Mouse (Mus musculus) embryonic facial prominence, embryonic 13.5 days (tissue): ENCODE data around the gene Kctd12b. TPM values are rescaled to one million over a fixed set of nuclear protein-coding genes. Genes with fewer than 3 reads are reported as not detected.

ENCODE experiments used
- ATAC-seq: fragments of 200-750 bp; cut with Nextera tagmentation; 2 replicates; pipeline ENCODE4 v1.8.0; 2017; ENCODE audit warnings: low read depth; ENCODE audit not compliant: insufficient number of reproducible peaks, insufficient read depth, low FRiP score, low TSS enrichment
- H3K27ac ChIP-seq: fragments of 300-500 bp; sonication (generic); 2 replicates; pipeline ENCODE4 v1.5.1; 2015; ENCODE audit warnings: moderate library complexity, mild to moderate bottlenecking, inconsistent platforms
- H3K27me3 ChIP-seq: fragments of 300-500 bp; sonication (generic); 2 replicates; pipeline ENCODE4 v1.6.1; 2015; ENCODE audit warnings: mild to moderate bottlenecking, inconsistent platforms
- H3K36me3 ChIP-seq: fragments of 300-500 bp; sonication (generic); 2 replicates; pipeline ENCODE4 v1.6.1; 2015; ENCODE audit warnings: mild to moderate bottlenecking, inconsistent platforms
- H3K4me1 ChIP-seq: fragments of 300-500 bp; sonication (generic); 2 replicates; pipeline ENCODE4 v1.6.1; 2015; ENCODE audit warnings: inconsistent platforms
- H3K4me2 ChIP-seq: fragments of 300-500 bp; sonication (generic); 2 replicates; pipeline ENCODE4 v1.6.1; 2015; ENCODE audit warnings: moderate library complexity, mild to moderate bottlenecking, inconsistent platforms
- H3K4me3 ChIP-seq: fragments of 300-500 bp; sonication (generic); 2 replicates; pipeline ENCODE4 v1.5.1; 2015; ENCODE audit warnings: mild to moderate bottlenecking, inconsistent platforms
- H3K9ac ChIP-seq: fragments of 300-500 bp; sonication (generic); 2 replicates; pipeline ENCODE4 v1.6.1; 2015; ENCODE audit warnings: mild to moderate bottlenecking, inconsistent platforms
- H3K9me3 ChIP-seq: fragments of 300-500 bp; sonication (generic); 2 replicates; pipeline ENCODE4 v1.6.1; 2016; ENCODE audit warnings: inconsistent platforms
- WGBS: fragments of 180-500 bp; shearing (Covaris S2); methylation state at CpG from one replicate; pipeline ENCODE4 v1.1.7; 2015; ENCODE audit warnings: mixed read lengths; 5-methylcytosine and 5-hydroxymethylcytosine counted together
- polyA plus RNA-seq: library from polyadenylated mRNA; unstranded; fragments of >200 nt; fragmentation: Nextera tagmentation; extraction: Ambion mirVana; gene quantifications from 2 replicates; pipeline ENCODE4 v1.2.1, GENCODE M21; 2015

Gene Kctd12b
- polyA plus RNA-seq, 1 experiment from 2014 or later = 10.4 TPM

- no peaks in the 10 kb centered on the region for H3K36me3 ChIP-seq
These were observed 39.2 kb downstream of the Kctd12b start for GRCm38 (mm10) chrX:153656949-153657348.

GRCm38 (mm10) chrX:153640615-153641014, 55.6 kb downstream of the Kctd12b start:
- no peaks in the 10 kb centered on the region for H3K9me3 ChIP-seq
- no peak overlapping the region for H3K4me3 ChIP-seq
- H3K27me3 ChIP-seq = no peaks in the 10 kb centered on the region
- no peak overlapping the region for H3K4me2 ChIP-seq
- WGBS = 75% methylated on average over 3 of the region's 3 CpGs
- H3K4me1 ChIP-seq = no peaks in the 10 kb centered on the region
- ATAC-seq = no peak
- H3K27ac ChIP-seq = no peak overlapping the region
- H3K36me3 ChIP-seq = no peaks in the 10 kb centered on the region
- H3K9ac ChIP-seq = no peak overlapping the region

More at GRCm38 (mm10) chrX:153656949-153657348, 39.2 kb downstream of the Kctd12b start:
- H3K4me1 ChIP-seq = no peaks in the 10 kb centered on the region
- H3K9me3 ChIP-seq = no peaks in the 10 kb centered on the region
- no peak overlapping the region for H3K4me3 ChIP-seq
- no peaks in the 10 kb centered on the region; the same call in 1 of the 2 replicates for H3K27me3 ChIP-seq
- no peak overlapping the region for H3K27ac ChIP-seq
- H3K9ac ChIP-seq = no peak overlapping the region
- H3K4me2 ChIP-seq = no peak overlapping the region
- WGBS = 52% methylated on average over 3 of the region's 3 CpGs
- ATAC-seq = no peak

- no peak overlapping the region for H3K4me3 ChIP-seq
- no peaks in the 10 kb centered on the region for H3K27me3 ChIP-seq
- no peaks in the 10 kb centered on the region for H3K9me3 ChIP-seq
- no peaks in the 10 kb centered on the region for H3K36me3 ChIP-seq
- no peak overlapping the region for H3K9ac ChIP-seq
- 0% methylated on average over 1 of the region's 1 CpGs for WGBS
- no peaks in the 10 kb centered on the region for H3K4me1 ChIP-seq
- H3K4me2 ChIP-seq = no peak overlapping the region
- no peak for ATAC-seq
- H3K27ac ChIP-seq = no peak overlapping the region
These were observed 59.9 kb downstream of the Kctd12b start for GRCm38 (mm10) chrX:153636247-153636646.

Other genes with a start within 250 kb of the Kctd12b start
- 24.2 and 26.7 TPM in 2 replicates for gene Ubqln2, start 198.2 kb downstream of the Kctd12b start, polyA plus RNA-seq
- gene Cypt3, start 137.8 kb downstream of the Kctd12b start, polyA plus RNA-seq = not detected in 2 replicates
- 133 and 141 TPM in 2 replicates for gene Nbdy, start 27.2 kb upstream of the Kctd12b start, polyA plus RNA-seq
- gene Spin2c, start 135.8 kb upstream of the Kctd12b start, polyA plus RNA-seq = 43.7 and 49.6 TPM in 2 replicates